Mouse (Mus musculus): ENCODE data around the gene Myadml2. TPM values are rescaled to one million over a fixed set of nuclear protein-coding genes. Genes with fewer than 3 reads are reported as not detected.
A peak's percentile ranks its signal among the peaks of the same experiment; 100 is the strongest.

Gene Myadml2
- total and polyA plus RNA-seq, 3 experiments: not detected

DNA sequence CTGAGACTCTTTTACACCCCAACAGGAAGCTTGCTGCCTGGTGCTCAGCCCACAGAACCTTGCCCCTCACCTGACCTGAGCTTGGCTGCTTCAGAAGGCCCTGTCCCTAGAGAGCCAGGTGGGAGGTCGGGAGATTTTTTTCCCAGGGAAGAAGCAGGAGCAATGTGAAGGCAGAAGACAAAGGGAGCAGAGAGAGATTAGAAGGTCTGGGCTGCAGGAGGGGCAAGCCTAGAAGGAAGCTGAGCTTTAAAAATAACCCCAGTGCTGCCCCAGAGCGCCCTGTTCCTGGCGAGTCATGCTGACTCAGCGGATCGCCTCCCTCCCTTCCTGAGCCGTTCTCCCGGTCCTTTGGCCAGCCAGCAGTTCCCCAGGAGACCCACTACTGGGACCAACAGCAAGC is 18.0 kb downstream of the Myadml2 start (continued):
- TF ChIP-seq GATA1 (IDR thresholded peaks at IDR 0.05; ENCODE audit: low read depth, low read length) (no peak), BHLHE40 (IDR thresholded peaks at IDR 0.05; ENCODE audit: borderline replicate concordance, low read depth, low read length) (no peak), MAZ (IDR thresholded peaks at IDR 0.05; ENCODE audit: low read depth, low read length) (no peak), KAT2A (conservative IDR thresholded peaks at IDR 0.05; ENCODE audit: low read depth, low read length) (no peak), SIN3A (IDR thresholded peaks at IDR 0.05; ENCODE audit: low read length) (no peak), SMC3 (IDR thresholded peaks at IDR 0.05; ENCODE audit: low read depth, low read length) (no peak), UBTF (IDR thresholded peaks at IDR 0.05; ENCODE audit: borderline replicate concordance, insufficient read depth, low read depth, low read length) (no peak), RAD21 (IDR thresholded peaks at IDR 0.05; ENCODE audit: low read depth, low read length) (no peak), RCOR1 (IDR thresholded peaks at IDR 0.05; ENCODE audit: low read depth, low read length) (no peak)

GRCm38 (mm10) chr11:120629341-120629730 is 18.6 kb downstream of the Myadml2 start:
- Histone ChIP-seq H3K27ac (ENCODE audit: control insufficient read depth, low read depth, low read length) (no peak overlapping the region), H3K4me3 (ENCODE audit: control insufficient read depth in 1 of 2, insufficient read depth in 1 of 2, low read depth in 2 of 2, low read length in 2 of 2) (no peak overlapping the region), H3K27me3 (ENCODE audit: control insufficient read depth in 1 of 2, insufficient read depth in 2 of 2, low read length in 2 of 2) (no peaks in the 10 kb centered on the region), H3K79me2 (ENCODE audit: control insufficient read depth, insufficient read depth, low read length, poor library complexity) (peaks cover 64% of the 10 kb centered on the region), H3K4me1 (ENCODE audit: control insufficient read depth in 1 of 2, insufficient read depth in 2 of 2, low read length in 2 of 2) (peaks cover 19 to 41% of the 10 kb centered on the region in 2 experiments), H3K9ac (ENCODE audit: control insufficient read depth, low read depth, low read length, poor library complexity, severe bottlenecking) (no peak overlapping the region), H3K36me3 (ENCODE audit: control insufficient read depth in 1 of 2, insufficient read depth in 2 of 2, low read length in 2 of 2) (peaks cover 3 to 31% of the 10 kb centered on the region in 2 experiments; a peak in 3 of 4 replicates), H3K9me3 (replicated peaks; ENCODE audit: insufficient read depth, low read length) (no peaks in the 10 kb centered on the region)
- peak; percentile 18 for DNase-seq (ENCODE audit: low read depth, low spot score)
- TF ChIP-seq JUND (IDR thresholded peaks at IDR 0.05; ENCODE audit: low read depth, low read length): no peak
- TF ChIP-seq ELF1 (IDR thresholded peaks at IDR 0.05; ENCODE audit: low read depth, low read length): no peak
- no peak for TF ChIP-seq RAD21 (IDR thresholded peaks at IDR 0.05; ENCODE audit: low read depth, low read length)
- no peak for TF ChIP-seq MAZ (IDR thresholded peaks at IDR 0.05; ENCODE audit: low read depth, low read length)
- no peak for TF ChIP-seq E2F4 (IDR thresholded peaks at IDR 0.05; ENCODE audit: borderline replicate concordance, low read depth, low read length)
- no peak for TF ChIP-seq UBTF (IDR thresholded peaks at IDR 0.05; ENCODE audit: borderline replicate concordance, insufficient read depth, low read depth, low read length)
- no peak for TF ChIP-seq MXI1 (IDR thresholded peaks at IDR 0.05; ENCODE audit: low read depth, low read length)
- TF ChIP-seq BHLHE40 (IDR thresholded peaks at IDR 0.05; ENCODE audit: borderline replicate concordance, low read depth, low read length): no peak
- no peak for TF ChIP-seq TBP (IDR thresholded peaks at IDR 0.05; ENCODE audit: low read depth, low read length)
- no peak for TF ChIP-seq MAFK (IDR thresholded peaks at IDR 0.05; ENCODE audit: borderline replicate concordance, low read depth, low read length)
- no peak for TF ChIP-seq SIN3A (IDR thresholded peaks at IDR 0.05; ENCODE audit: low read length)
- no peak for TF ChIP-seq TAL1 (IDR thresholded peaks at IDR 0.05; ENCODE audit: low read length)
- TF ChIP-seq MYC (IDR thresholded peaks at IDR 0.05; ENCODE audit: low read depth, low read length): no peak
- no peak for TF ChIP-seq USF2 (IDR thresholded peaks at IDR 0.05; ENCODE audit: borderline replicate concordance in 1 of 2, insufficient read depth in 1 of 2, low read depth in 1 of 2, low read length in 2 of 2)
- no peak for TF ChIP-seq ZNF384 (IDR thresholded peaks at IDR 0.05; ENCODE audit: low read depth, low read length)
- no peak for TF ChIP-seq MYB (IDR thresholded peaks at IDR 0.05; ENCODE audit: low read depth, low read length)

Measured in MEL (cell line).